Mouse (Mus musculus) kidney, adult 2 months (tissue): ENCODE results near the gene Selenom.

Experiments used
- CTCF ChIP-seq: fragments of 200-500 bp; conservative IDR thresholded peaks from 2 replicates; pipeline ENCODE4 v1.5.1; 2011; ENCODE audit warnings: low read depth, mild to moderate bottlenecking, control low read depth, low read length, moderate library complexity, mixed read lengths; ENCODE audit not compliant: insufficient read depth, insufficient read length
- POLR2A ChIP-seq: fragments of 200-500 bp; IDR thresholded peaks from one replicate; pipeline ENCODE4 v1.6.1; 2011; ENCODE audit warnings: low read depth, low read length, control low read depth

GRCm38 (mm10) chr11:3521339-3522224, 7.1 kb downstream of the Selenom start:
- TF ChIP-seq CTCF: no peak
- TF ChIP-seq POLR2A: no peak
